Mouse (Mus musculus) MEL (cell line): Measurements from ENCODE around the gene Kcnn1.

Experiments
- CHD2 ChIP-seq: IDR thresholded peaks from 2 replicates; pipeline ENCODE4 v1.6.1; 2011; ENCODE audit warnings: low read length, improper control_type of control experiment
- CTCF ChIP-seq, 3 experiments: IDR thresholded peaks in 2 of 3; conservative IDR thresholded peaks in 1 of 3; 2 replicates each; pipeline ENCODE4 v1.5.1; 2011 to 2012; ENCODE audit warnings: low read length in 3 of 3, low read depth in 2 of 3, mild to moderate bottlenecking in 2 of 3, improper control_type of control experiment in 1 of 3, inconsistent platforms in 1 of 3, mixed read lengths in 1 of 3, moderate library complexity in 1 of 3; ENCODE audit not compliant: control insufficient read depth in 1 of 3, insufficient read depth in 1 of 3, poor library complexity in 1 of 3, severe bottlenecking in 1 of 3
- E2F4 ChIP-seq: IDR thresholded peaks from 2 replicates; pipeline ENCODE4 v1.6.1; 2011; ENCODE audit warnings: low read depth, low read length, improper control_type of control experiment, borderline replicate concordance
- GATA1 ChIP-seq: IDR thresholded peaks from 2 replicates; pipeline ENCODE4 v1.6.1; 2011; ENCODE audit warnings: low read depth, low read length, improper control_type of control experiment
- KAT2A ChIP-seq: conservative IDR thresholded peaks from 2 replicates; pipeline ENCODE4 v1.6.1; 2012; ENCODE audit warnings: low read depth, low read length, improper control_type of control experiment, inconsistent platforms
- TCF12 ChIP-seq: IDR thresholded peaks from 2 replicates; pipeline ENCODE4 v1.6.1; 2014; ENCODE audit warnings: low read depth, mild to moderate bottlenecking, inconsistent platforms, low read length, improper control_type of control experiment, moderate library complexity

DNA sequence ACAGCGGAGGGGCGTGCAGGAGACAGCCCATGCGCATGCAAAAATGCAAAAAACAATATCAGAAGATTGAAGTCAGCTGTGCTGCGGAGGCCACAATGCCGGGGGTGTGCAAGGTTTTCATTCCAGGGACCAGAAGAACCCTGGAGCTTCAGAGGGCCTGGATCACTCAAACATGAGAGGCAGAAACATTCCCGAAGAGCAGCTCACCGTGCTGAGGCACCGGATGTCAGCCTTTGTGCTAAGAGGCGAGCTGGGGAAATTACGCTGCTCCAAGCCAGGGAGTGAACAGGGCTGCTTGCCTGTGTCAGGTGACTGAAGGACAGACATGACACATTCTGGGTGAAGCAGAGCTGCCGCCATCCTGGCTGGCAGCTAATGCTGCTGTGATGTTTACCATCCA, 17.5 kb upstream of the Kcnn1 start:
- TF ChIP-seq CTCF (IDR thresholded peaks at IDR 0.05 in 2 of 3, conservative IDR thresholded peaks at IDR 0.05 in 1 of 3; ENCODE audit: control insufficient read depth in 1 of 3, insufficient read depth in 1 of 3, low read depth in 2 of 3, low read length in 3 of 3, poor library complexity in 1 of 3, severe bottlenecking in 1 of 3): no peak
- TF ChIP-seq CHD2: no peak
- no peak for TF ChIP-seq E2F4
- TF ChIP-seq TCF12: no peak
- TF ChIP-seq GATA1: no peak
- TF ChIP-seq KAT2A: no peak
